Mouse (Mus musculus) cerebellum, adult 9-11 months (tissue): ENCODE data around the gene Orai1.
A peak's percentile ranks its signal among the peaks of the same experiment; 100 is the strongest.
"Not testable (repeated sequence)": the region's sequence is repeated elsewhere in the genome, so short reads cannot be mapped to it uniquely, and the experiment has no call there.

Experiments used
- DNase-seq: peaks from one replicate; pipeline ENCODE4 v3.0.0; 2022

The Orai1 gene

GRCm38 (mm10) chr5:123014753-123015701 lies at the start of gene Orai1:
TSS of gene Orai1 (plus strand) at chr5:123015074.
- DNase-seq, result peak; percentile 98

GRCm38 (mm10) chr5:122965427-122965826 lies 49.4 kb upstream of the Orai1 start:
- DNase-seq, result peak; percentile 48

- peak; percentile 69 for DNase-seq
Measured at GRCm38 (mm10) chr5:122968322-122968721, 46.6 kb upstream of the Orai1 start.

- DNase-seq, result no peak
Measured at GRCm38 (mm10) chr5:122970056-122970455, 44.8 kb upstream of the Orai1 start.

GRCm38 (mm10) chr5:122971438-122971837 lies 43.4 kb upstream of the Orai1 start:
- no peak for DNase-seq

- peak; percentile 80 for DNase-seq
Measured at GRCm38 (mm10) chr5:122972116-122972515, 42.8 kb upstream of the Orai1 start.

GRCm38 (mm10) chr5:122974701-122975100 lies 40.2 kb upstream of the Orai1 start:
- DNase-seq, result not testable (repeated sequence)

GRCm38 (mm10) chr5:122978970-122979369 lies 35.9 kb upstream of the Orai1 start:
- DNase-seq, result no peak

GRCm38 (mm10) chr5:122984483-122984882 lies 30.4 kb upstream of the Orai1 start:
- no peak for DNase-seq

- DNase-seq, result no peak
Measured at GRCm38 (mm10) chr5:122985276-122985675, 29.6 kb upstream of the Orai1 start.

GRCm38 (mm10) chr5:122986091-122986493 lies 28.8 kb upstream of the Orai1 start:
- no peak for DNase-seq

GRCm38 (mm10) chr5:122987211-122988020 lies 27.5 kb upstream of the Orai1 start:
- DNase-seq, result peak; percentile 58

GRCm38 (mm10) chr5:122988021-122988751 lies 26.7 kb upstream of the Orai1 start:
- peak; percentile 69 for DNase-seq

GRCm38 (mm10) chr5:122989001-122989525 lies 25.8 kb upstream of the Orai1 start:
- DNase-seq, result peak; percentile 82

- peak; percentile 61 for DNase-seq
Measured at GRCm38 (mm10) chr5:122989551-122990330, 25.1 kb upstream of the Orai1 start, which contains the start of gene Kdm2b. TSS of gene Kdm2b (minus strand) at chr5:122989823.

- DNase-seq, result peak; percentile 41
Measured at GRCm38 (mm10) chr5:122990411-122991160, 24.3 kb upstream of the Orai1 start.

- peak; percentile 26 for DNase-seq
Measured at GRCm38 (mm10) chr5:122991350-122992004, 23.4 kb upstream of the Orai1 start.

GRCm38 (mm10) chr5:122993811-122994210 lies 21.1 kb upstream of the Orai1 start:
- no peak for DNase-seq

- peak; percentile 58 for DNase-seq
Measured at GRCm38 (mm10) chr5:122994303-122994846, 20.5 kb upstream of the Orai1 start.

GRCm38 (mm10) chr5:122994910-122995309 lies 20.0 kb upstream of the Orai1 start:
- DNase-seq, result no peak
